Mouse (Mus musculus) forebrain, embryonic 11.5 days (tissue): ENCODE data around the gene Olfr1311. TPM values are rescaled to one million over a fixed set of nuclear protein-coding genes. Genes with fewer than 3 reads are reported as not detected.
"Not testable (repeated sequence)": the region's sequence is repeated elsewhere in the genome, so short reads cannot be mapped to it uniquely, and the experiment has no call there.

Experiments used
- ATAC-seq: fragments of 200-750 bp; cut with Nextera tagmentation; replicated peaks from 2 replicates; pipeline ENCODE4 v1.8.0; 2017; ENCODE audit warnings: moderate TSS enrichment; ENCODE audit not compliant: low FRiP score
- DNase-seq: peaks from one replicate; pipeline ENCODE4 v3.0.0-alpha.2; 2017; ENCODE audit warnings: low spot score
- H3K27ac ChIP-seq: fragments of 300-500 bp; sonication (generic); 2 replicates; pipeline ENCODE4 v1.5.1; 2014; ENCODE audit warnings: low read depth, low read length
- H3K27me3 ChIP-seq: fragments of 300-500 bp; sonication (generic); 2 replicates; pipeline ENCODE4 v1.6.1; 2014; ENCODE audit warnings: mild to moderate bottlenecking, low read length, mixed read lengths; ENCODE audit not compliant: control insufficient read depth, insufficient read depth
- H3K36me3 ChIP-seq: fragments of 300-500 bp; sonication (generic); 2 replicates; pipeline ENCODE4 v1.6.1; 2014; ENCODE audit warnings: mild to moderate bottlenecking, low read length, moderate library complexity, mixed read lengths; ENCODE audit not compliant: control insufficient read depth, insufficient read depth
- H3K4me1 ChIP-seq: fragments of 300-500 bp; sonication (generic); replicated peaks from 2 replicates; pipeline ENCODE4 v1.6.1; 2014; ENCODE audit warnings: low read length, mixed read lengths; ENCODE audit not compliant: control insufficient read depth, insufficient read depth
- H3K4me2 ChIP-seq: fragments of 300-500 bp; sonication (generic); 2 replicates; pipeline ENCODE4 v1.6.1; 2014; ENCODE audit warnings: low read depth, mild to moderate bottlenecking, low read length, moderate library complexity, mixed read lengths; ENCODE audit not compliant: severe bottlenecking
- H3K4me3 ChIP-seq: fragments of 300-500 bp; sonication (generic); 2 replicates; pipeline ENCODE4 v1.5.1; 2014; ENCODE audit warnings: low read depth, low read length
- H3K9ac ChIP-seq: fragments of 300-500 bp; sonication (generic); 2 replicates; pipeline ENCODE4 v1.6.1; 2014; ENCODE audit warnings: low read length
- H3K9me3 ChIP-seq: fragments of 300-500 bp; sonication (generic); 2 replicates; pipeline ENCODE4 v1.6.1; 2016; ENCODE audit warnings: low read length, mixed read lengths; ENCODE audit not compliant: control insufficient read depth
- WGBS: fragments of 180-500 bp; shearing (Covaris S2); extraction: QIAGEN DNeasy Blood & Tissue Kit; methylation state at CpG from one replicate; pipeline ENCODE4 v1.1.7; 2014; 5-methylcytosine and 5-hydroxymethylcytosine counted together
- polyA plus RNA-seq: library from polyadenylated mRNA; unstranded; fragments of >200 nt; fragmentation: Nextera tagmentation; extraction: Ambion mirVana; gene quantifications from 2 replicates; pipeline ENCODE4 v1.2.1, GENCODE M21; 2014

Gene Olfr1311
- polyA plus RNA-seq = not detected in 2 replicates

GRCm38 (mm10) chr2:112024312-112024711 is at the start of gene Olfr1311:
Olfr1311 (minus strand) TSS chr2:112024412.
- no peaks in the 10 kb centered on the region for H3K4me1 ChIP-seq
- 89% methylated on average over 2 of the region's 2 CpGs for WGBS

GRCm38 (mm10) chr2:112050138-112050537 is 25.9 kb upstream of the Olfr1311 start, which contains the start of gene Olfr1312:
Olfr1312 (minus strand) TSS chr2:112050238.
- 56% methylated on average over 1 of the region's 1 CpGs for WGBS
- no peak within 1 kb of the TSS for H3K9ac ChIP-seq
- no peak for ATAC-seq
- H3K27me3 ChIP-seq = no peaks in the 10 kb centered on the region
- no peaks in the 10 kb centered on the region for H3K36me3 ChIP-seq
- DNase-seq = no peak
- no peak within 1 kb of the TSS for H3K4me3 ChIP-seq
- H3K4me1 ChIP-seq = no peaks in the 10 kb centered on the region
- H3K27ac ChIP-seq = no peak within 1 kb of the TSS
- H3K4me2 ChIP-seq = no peak within 1 kb of the TSS
- H3K9me3 ChIP-seq = no peaks in the 10 kb centered on the region

More at GRCm38 (mm10) chr2:112024312-112024711, at the start of gene Olfr1311:
- Histone ChIP-seq H3K27me3 (no peaks in the 10 kb centered on the region), H3K27ac (no peak within 1 kb of the TSS), H3K9ac (no peak within 1 kb of the TSS), H3K4me3 (no peak within 1 kb of the TSS), H3K9me3 (no peaks in the 10 kb centered on the region), H3K4me2 (no peak within 1 kb of the TSS), H3K36me3 (no peaks in the 10 kb centered on the region)
- ATAC-seq (no peak), DNase-seq (no peak)

GRCm38 (mm10) chr2:112026971-112027370 is 2.8 kb upstream of the Olfr1311 start:
- H3K36me3 ChIP-seq, ATAC-seq, DNase-seq, H3K4me3 ChIP-seq, H3K27me3 ChIP-seq, H3K9me3 ChIP-seq, H3K4me2 ChIP-seq, H3K4me1 ChIP-seq, H3K27ac ChIP-seq, H3K9ac ChIP-seq: not testable (repeated sequence)
- WGBS = 57% methylated on average over 6 of the region's 6 CpGs

GRCm38 (mm10) chr2:112014900-112015299 is 9.3 kb downstream of the Olfr1311 start:
- H3K4me3 ChIP-seq = no peak overlapping the region
- H3K27me3 ChIP-seq = no peaks in the 10 kb centered on the region
- DNase-seq = no peak
- no peak overlapping the region for H3K9ac ChIP-seq
- H3K9me3 ChIP-seq = no peaks in the 10 kb centered on the region
- H3K4me2 ChIP-seq = no peak overlapping the region
- no peak overlapping the region for H3K27ac ChIP-seq
- no peaks in the 10 kb centered on the region for H3K36me3 ChIP-seq
- H3K4me1 ChIP-seq = no peaks in the 10 kb centered on the region
- ATAC-seq = no peak
- WGBS = 82% methylated on average over 3 of the region's 3 CpGs

GRCm38 (mm10) chr2:112012608-112013007 is 11.6 kb downstream of the Olfr1311 start, which contains the start of gene Olfr1310:
Olfr1310 (minus strand) TSS chr2:112012708.
- no peaks in the 10 kb centered on the region for H3K4me1 ChIP-seq
- no peak for DNase-seq
- H3K27me3 ChIP-seq = no peaks in the 10 kb centered on the region
- no peak within 1 kb of the TSS for H3K4me3 ChIP-seq
- no peaks in the 10 kb centered on the region for H3K36me3 ChIP-seq
- no peak within 1 kb of the TSS for H3K4me2 ChIP-seq
- no peak for ATAC-seq
- no peaks in the 10 kb centered on the region for H3K9me3 ChIP-seq
- no peak within 1 kb of the TSS for H3K27ac ChIP-seq
- H3K9ac ChIP-seq = no peak within 1 kb of the TSS

GRCm38 (mm10) chr2:111990181-111990580 is 34.0 kb downstream of the Olfr1311 start, which contains the start of gene Olfr1309:
Olfr1309 (minus strand) TSS chr2:111990281.
- Histone ChIP-seq H3K27me3 (no peaks in the 10 kb centered on the region), H3K9me3 (no peaks in the 10 kb centered on the region), H3K27ac (no peak within 1 kb of the TSS), H3K9ac (no peak within 1 kb of the TSS), H3K4me3 (no peak within 1 kb of the TSS), H3K36me3 (no peaks in the 10 kb centered on the region), H3K4me2 (no peak within 1 kb of the TSS), H3K4me1 (no peaks in the 10 kb centered on the region)
- no peak for DNase-seq
- 78% methylated on average over 1 of the region's 1 CpGs for WGBS
- ATAC-seq = no peak

Other genes with a start within 250 kb of the Olfr1311 start
- not detected in 2 replicates for gene Olfr1302, start 247.0 kb downstream of the Olfr1311 start, polyA plus RNA-seq
- 0.20 TPM in 1 of 2 replicates, not detected in the other for gene Olfr1303, start 204.1 kb downstream of the Olfr1311 start, polyA plus RNA-seq
- gene Olfr1305, start 147.3 kb downstream of the Olfr1311 start, polyA plus RNA-seq = not detected in 2 replicates
- gene Olfr1306, start 108.1 kb downstream of the Olfr1311 start, polyA plus RNA-seq = not detected in 2 replicates
- 0.01 TPM in 2 replicates for gene Olfr1307, start 75.0 kb downstream of the Olfr1311 start, polyA plus RNA-seq
- not detected in 2 replicates for gene Olfr1308, start 59.5 kb downstream of the Olfr1311 start, polyA plus RNA-seq
- not detected in 2 replicates for gene Olfr1309, start 34.1 kb downstream of the Olfr1311 start, polyA plus RNA-seq
- gene Olfr1310, start 11.7 kb downstream of the Olfr1311 start, polyA plus RNA-seq = not detected in 2 replicates
- gene Olfr1312, start 25.8 kb upstream of the Olfr1311 start, polyA plus RNA-seq = not detected in 2 replicates
- gene Olfr1313, start 53.4 kb upstream of the Olfr1311 start, polyA plus RNA-seq = not detected in 2 replicates
- gene Olfr1314, start 72.4 kb upstream of the Olfr1311 start, polyA plus RNA-seq = not detected in 2 replicates
- not detected in 2 replicates for gene Olfr1315-ps1, start 91.0 kb upstream of the Olfr1311 start, polyA plus RNA-seq
- gene Olfr1316, start 110.6 kb upstream of the Olfr1311 start, polyA plus RNA-seq = not detected in 2 replicates
- not detected in 2 replicates for gene Olfr1317, start 115.9 kb upstream of the Olfr1311 start, polyA plus RNA-seq
- 0.08 TPM in 1 of 2 replicates, not detected in the other for gene Olfr1318, start 129.8 kb upstream of the Olfr1311 start, polyA plus RNA-seq
- 12.9 and 14.2 TPM in 2 replicates for gene Lpcat4, start 215.1 kb upstream of the Olfr1311 start, polyA plus RNA-seq
- gene Nutm1, start 234.9 kb upstream of the Olfr1311 start, polyA plus RNA-seq = 0.05 TPM in 1 of 2 replicates, not detected in the other
- 157 and 176 TPM in 2 replicates for gene Nop10, start 237.5 kb upstream of the Olfr1311 start, polyA plus RNA-seq
- 16.0 and 16.2 TPM in 2 replicates for gene Slc12a6, start 241.4 kb upstream of the Olfr1311 start, polyA plus RNA-seq
- gene Gm21985, start 241.9 kb upstream of the Olfr1311 start, polyA plus RNA-seq = 0.09 TPM in 1 of 2 replicates, not detected in the other